Mouse (Mus musculus): ENCODE data around the gene Proser1.

DNA sequence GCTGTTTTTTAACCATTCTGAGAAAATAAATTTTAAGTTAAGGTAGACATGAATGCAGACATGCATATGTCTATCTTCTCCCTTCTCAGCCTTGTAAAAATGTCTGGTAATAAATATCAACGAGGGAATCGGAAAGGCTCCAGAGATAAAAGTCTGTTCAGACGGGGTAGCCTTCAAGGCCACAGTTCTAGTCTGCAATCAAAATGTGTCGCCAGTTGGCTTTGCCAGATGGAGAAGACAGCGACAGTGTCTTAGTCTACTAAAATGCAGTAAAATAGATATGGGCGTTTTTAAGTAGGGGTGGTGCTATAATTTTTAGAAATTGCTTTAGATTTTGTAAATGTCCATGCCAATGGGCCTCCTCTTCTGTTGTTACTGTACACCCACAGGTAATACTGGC, 1.9 kb downstream of the Proser1 start:
- TF ChIP-seq CTCF (IDR thresholded peaks at IDR 0.05; ENCODE audit: insufficient read depth, low read length) (no peak), POLR2A (IDR thresholded peaks at IDR 0.05; ENCODE audit: borderline replicate concordance, extremely low read depth, low read depth, low read length) (no peak)
